Mouse (Mus musculus) T-helper 2 cell (primary cell): ENCODE data around the gene Hnrnpll.

ENCODE experiments used
- in situ Hi-C: fragments of 300-600 bp; cut with MboI, MseI; formaldehyde crosslinking; loops from one replicate; pipeline ENCODE4 v1.15.1; 2025; ENCODE audit warnings: high pct_unique_total_duplicates

The Hnrnpll gene

GRCm38 (mm10) chr17:80061783-80062619, at the start of gene Hnrnpll:
TSS of gene Hnrnpll (minus strand) at chr17:80062334.
- in situ Hi-C loops, result loop anchor here (10.0 kb wide), 1 partner anchor 53 kb away; no protein-coding TSS in a partner anchor

DNA sequence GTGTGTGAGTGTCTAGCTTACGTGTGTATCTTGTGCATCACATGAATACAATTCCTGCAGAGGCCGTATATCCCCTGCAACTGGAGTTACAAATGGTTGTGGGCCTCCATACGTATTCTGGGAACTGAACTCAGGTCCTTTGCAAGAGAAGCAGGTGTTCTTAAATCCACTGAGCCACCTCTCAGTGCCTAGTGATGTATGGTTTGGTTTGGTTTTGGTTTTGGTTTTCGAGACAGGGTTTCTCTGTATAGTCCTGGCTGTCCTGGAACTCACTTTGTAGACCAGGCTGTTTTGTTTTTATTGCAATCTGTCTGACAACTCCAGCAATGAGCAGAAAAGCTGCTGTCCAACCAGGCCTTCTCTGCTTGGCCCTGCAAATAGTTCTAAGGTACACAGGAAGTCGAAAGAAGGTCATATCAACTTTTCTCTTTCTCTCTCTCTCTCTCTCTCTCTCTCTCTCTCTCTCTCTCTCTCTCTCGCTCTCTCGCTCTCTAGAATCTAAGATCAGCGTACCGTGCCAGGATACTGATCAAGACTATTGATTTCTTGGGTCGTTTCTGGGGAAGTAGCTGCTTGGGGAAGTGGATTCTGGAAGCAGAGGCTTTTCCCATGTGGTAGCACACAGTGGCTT, 43.3 kb upstream of the Hnrnpll start:
- in situ Hi-C loops, result no loop called here

- in situ Hi-C loops, result no loop called here
Measured at GRCm38 (mm10) chr17:80099823-80100222, 37.7 kb upstream of the Hnrnpll start.

DNA sequence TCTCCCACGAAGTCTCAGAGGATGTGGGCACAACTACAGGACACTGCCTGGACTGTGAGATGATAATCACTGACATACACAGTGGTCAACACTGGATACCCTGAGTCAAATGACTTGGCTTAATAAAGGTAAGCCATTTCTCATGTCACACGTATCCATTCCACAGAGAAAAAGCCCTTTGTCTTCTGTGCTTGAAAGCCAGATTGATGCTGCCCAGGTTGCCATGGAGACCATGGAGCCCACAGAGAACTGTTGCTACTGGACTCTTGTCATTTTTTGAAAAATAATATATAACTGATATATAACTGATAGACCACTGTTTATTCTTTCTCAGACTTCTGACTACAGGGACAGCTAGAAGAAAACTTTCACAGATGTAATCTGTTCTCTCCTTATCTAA, 35.1 kb upstream of the Hnrnpll start:
- in situ Hi-C loops, result no loop called here

- in situ Hi-C loops, result no loop called here
Measured at GRCm38 (mm10) chr17:80096720-80097114, 34.6 kb upstream of the Hnrnpll start.

- in situ Hi-C loops, result no loop called here
Measured at GRCm38 (mm10) chr17:80096043-80096719, 34.0 kb upstream of the Hnrnpll start.

DNA sequence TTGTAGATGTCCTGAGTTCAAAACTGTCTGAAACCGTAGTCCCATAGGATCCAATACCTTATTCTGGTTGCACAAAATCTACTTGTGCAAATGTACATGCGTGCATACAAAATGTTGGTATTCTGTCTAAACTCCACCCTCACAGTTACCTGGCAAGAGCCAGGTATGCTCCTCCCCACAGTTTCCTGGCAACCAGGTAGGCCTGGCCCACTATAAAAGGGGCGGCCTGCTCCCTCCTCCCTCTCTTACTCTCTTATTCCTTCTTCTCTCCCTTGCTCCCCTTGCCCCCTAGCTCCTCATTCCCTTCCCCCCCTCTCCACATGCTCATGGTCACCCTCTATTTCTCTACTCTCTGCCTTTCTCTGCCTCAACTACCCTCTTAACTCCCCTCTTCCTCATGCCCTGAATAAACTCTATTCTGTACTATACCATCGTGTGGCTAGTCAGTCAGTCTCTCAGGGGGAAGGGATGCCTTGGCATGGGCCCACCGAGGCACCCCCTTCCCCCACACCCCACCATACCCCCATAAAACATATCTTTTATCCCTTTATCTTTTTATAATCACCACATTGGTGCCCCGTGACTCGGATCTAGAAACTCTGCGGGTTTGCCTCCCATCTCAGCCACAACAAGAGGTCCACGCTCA, 33.2 kb upstream of the Hnrnpll start:
- in situ Hi-C loops, result no loop called here

- in situ Hi-C loops, result no loop called here
Measured at GRCm38 (mm10) chr17:80091879-80092549, 29.9 kb upstream of the Hnrnpll start.

- in situ Hi-C loops, result no loop called here
Measured at GRCm38 (mm10) chr17:80090551-80090950, 28.4 kb upstream of the Hnrnpll start.

- in situ Hi-C loops, result no loop called here
Measured at GRCm38 (mm10) chr17:80088168-80088567, 26.0 kb upstream of the Hnrnpll start.

GRCm38 (mm10) chr17:80086591-80086990, 24.5 kb upstream of the Hnrnpll start:
- in situ Hi-C loops, result no loop called here

- in situ Hi-C loops, result loop anchor here (5.0 kb wide), 1 partner anchor 38 kb away; no protein-coding TSS in a partner anchor
Measured at GRCm38 (mm10) chr17:80084424-80084823, 22.3 kb upstream of the Hnrnpll start.

DNA sequence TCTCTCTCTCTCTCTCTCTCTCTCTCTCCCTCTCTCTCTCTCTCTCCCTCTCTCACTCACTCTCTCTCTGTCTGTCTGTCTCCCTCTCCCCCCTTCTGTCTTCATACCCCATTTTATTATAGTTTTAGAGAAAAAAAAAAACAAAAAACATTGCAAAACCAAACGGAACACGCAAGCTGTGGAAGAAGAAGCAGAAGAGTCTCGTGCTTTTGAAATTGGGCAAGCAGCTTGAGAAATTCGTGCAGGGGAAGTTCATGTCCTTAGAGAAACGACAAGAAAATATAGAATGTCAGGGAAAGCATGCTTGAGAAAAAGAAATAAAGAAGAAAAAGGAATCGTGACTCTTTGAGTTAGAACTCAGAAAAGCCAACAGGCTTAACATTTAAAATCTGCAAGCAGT, 21.1 kb upstream of the Hnrnpll start:
- in situ Hi-C loops, result loop anchor here (5.0 kb wide), 1 partner anchor 39 kb away; no protein-coding TSS in a partner anchor

DNA sequence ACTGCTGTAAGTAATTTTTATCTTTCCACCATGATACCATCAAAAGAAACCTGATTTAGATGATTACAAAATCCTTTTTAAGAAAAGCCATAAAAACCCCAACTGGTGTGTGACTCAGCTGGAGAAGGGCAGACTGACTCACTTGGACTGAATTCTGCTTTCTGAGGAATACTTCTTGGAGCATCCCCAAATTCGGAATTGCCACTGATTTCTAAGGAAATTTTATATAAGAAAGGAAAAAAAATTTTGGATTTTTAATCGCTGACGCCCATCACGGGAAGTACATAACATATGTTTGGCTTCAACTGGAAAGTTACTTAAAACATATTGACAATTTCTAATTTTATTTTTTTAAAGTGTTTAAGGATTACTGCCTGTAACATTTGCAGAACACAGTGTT, 16.6 kb upstream of the Hnrnpll start:
- in situ Hi-C loops, result no loop called here

- in situ Hi-C loops, result loop anchor here (10.0 kb wide), 1 partner anchor 48 kb away; no protein-coding TSS in a partner anchor
Measured at GRCm38 (mm10) chr17:80067257-80067656, 5.1 kb upstream of the Hnrnpll start.

DNA sequence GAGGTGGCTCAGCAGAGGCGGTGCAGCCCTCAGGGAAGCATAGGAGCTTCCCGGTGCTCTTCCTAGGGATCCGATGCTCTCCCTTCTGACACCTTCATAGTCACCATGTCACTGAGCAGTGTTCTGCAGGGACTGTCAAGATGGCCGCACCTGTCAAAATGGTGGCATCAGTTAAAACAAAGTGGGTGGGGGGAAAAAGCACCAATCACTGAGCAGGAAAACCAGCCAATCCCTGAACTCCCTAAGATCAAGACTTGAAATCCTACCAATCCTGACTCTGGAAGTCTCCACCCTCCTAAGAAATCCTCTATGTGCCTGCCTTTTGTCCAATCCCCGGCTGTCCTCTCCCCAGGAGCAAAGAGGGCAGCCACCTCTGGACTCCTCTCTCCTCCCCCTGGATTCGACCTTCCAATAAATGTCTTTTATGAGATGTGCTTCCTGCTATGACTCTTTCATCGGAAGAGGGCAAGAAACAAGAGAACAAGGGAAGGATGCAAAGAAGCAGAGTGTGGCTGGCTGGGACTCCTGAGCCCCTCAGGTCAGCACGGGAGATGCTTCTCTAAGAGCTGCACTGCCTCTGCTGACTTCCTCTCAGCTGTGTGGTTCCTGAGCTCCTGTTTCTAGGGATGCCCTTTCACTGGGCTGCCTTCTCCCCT, 1.8 kb upstream of the Hnrnpll start:
- in situ Hi-C loops, result loop anchor here (10.0 kb wide), 1 partner anchor 51 kb away; no protein-coding TSS in a partner anchor

- in situ Hi-C loops, result loop anchor here (10.0 kb wide), 1 partner anchor 51 kb away; no protein-coding TSS in a partner anchor
Measured at GRCm38 (mm10) chr17:80063386-80063785, 1.3 kb upstream of the Hnrnpll start.

DNA sequence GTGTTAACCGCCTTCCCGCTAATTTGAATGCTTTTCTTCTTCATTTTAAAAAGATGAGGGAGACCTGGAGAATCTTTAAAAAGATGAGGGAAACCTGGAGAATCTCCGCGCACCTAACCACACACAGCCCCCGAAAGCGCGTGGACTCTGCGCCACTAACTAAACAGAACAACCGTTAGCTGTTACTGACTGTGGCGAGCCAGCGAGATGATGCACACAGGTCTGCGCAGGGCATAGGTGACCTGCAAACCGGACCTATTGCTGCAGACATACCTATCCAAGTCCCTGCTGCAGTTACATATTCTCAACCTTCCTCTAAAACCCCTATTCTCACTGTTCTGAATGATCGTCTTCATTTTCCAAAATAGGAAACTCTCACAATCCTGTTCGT, 481 bp upstream of the Hnrnpll start:
- in situ Hi-C loops, result loop anchor here (10.0 kb wide), 1 partner anchor 52 kb away; no protein-coding TSS in a partner anchor

DNA sequence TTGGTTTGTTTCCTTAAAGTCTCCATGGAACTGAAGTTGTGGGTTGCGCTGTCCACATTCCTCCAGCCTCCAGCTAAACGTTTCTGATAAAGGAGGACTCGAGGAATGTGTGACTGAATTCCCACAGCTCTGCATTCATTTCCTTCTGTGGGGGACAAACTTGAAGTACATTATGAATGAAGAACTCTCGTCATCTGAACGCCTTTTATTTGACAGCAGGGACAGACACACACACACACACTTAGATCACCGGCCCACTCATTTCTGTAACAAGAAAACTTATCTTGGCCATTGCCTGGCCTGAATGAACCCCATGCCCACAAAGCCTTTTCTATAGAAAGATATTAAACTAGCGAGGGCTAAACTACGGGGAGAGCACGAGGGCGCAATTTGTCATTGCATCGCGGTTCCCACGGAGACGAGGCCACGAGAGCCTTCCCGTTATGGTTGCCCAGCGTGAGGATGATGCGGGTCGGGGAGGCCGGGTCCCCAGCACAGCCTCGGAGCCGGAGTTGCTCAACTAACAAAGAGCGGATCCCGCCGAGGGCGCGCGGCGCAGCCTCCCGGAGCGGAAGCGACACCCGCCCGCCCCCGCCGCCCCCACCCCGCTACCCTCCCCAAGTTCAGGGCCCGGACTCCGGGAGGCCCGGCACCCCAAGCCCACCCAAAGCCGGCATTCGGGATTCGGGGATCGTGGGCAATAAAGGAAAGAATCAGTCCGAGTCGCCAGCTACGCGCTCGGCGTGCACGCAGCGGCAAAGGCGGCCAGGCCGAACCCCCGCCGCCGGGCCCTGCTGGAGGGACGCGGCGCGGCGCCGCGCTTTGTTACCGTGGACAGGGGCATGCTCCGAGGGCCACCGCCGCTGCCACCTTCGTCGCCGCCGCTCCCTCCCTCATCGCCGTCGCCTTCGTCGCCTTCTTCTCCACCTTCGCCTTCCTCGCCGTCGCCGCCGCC, 1.0 kb downstream of the Hnrnpll start:
- in situ Hi-C loops, result loop anchor here (10.0 kb wide), 1 partner anchor 54 kb away; no protein-coding TSS in a partner anchor
